Mouse (Mus musculus): ENCODE data around the gene Rimbp2.

DNA sequence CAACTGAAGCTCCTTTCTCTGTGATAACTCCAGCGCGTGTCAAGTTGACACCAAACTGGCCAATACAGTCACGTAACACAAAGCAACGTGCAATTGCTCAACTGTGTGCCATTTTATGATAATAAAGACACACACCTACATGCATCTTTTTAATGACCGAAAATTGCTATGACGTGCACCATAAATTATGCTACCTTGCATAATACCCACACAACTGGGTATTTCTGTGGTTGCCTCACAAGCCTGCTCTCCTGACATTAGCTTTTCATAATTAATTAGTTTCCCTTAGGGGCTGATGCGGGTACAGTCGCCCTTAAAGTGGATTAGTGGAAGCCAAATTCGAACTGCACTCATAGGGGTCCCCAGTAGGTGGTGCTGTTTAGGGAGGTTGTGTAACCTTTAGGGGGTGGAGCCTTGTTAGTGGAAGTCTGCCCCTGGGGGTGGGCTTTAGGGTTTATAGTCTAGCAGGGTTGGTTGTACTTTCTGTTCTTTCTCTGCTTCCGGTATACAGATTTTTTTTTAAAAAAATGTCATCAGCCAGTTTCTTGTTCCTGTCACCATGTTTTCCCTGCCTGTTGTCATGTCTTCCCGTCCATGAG is 220.8 kb downstream of the Rimbp2 start:
- TF ChIP-seq CTCF (IDR thresholded peaks at IDR 0.05; ENCODE audit: low read depth): peak; percentile 17; the same call in 1 of the 2 replicates
- no peak for TF ChIP-seq EP300 (IDR thresholded peaks at IDR 0.05; ENCODE audit: low read depth)

Measured in heart, postnatal 0 days (tissue).